Mouse (Mus musculus) c-Kit-positive CD71-positive TER-119-negative erythroid progenitor cells, embryonic 14.5 days (primary cell): ENCODE results near the gene Vmn1r225.
"Not testable (repeated sequence)": the region's sequence is repeated elsewhere in the genome, so short reads cannot be mapped to it uniquely, and the experiment has no call there.

ENCODE experiments used
- DNase-seq: peaks from one replicate; pipeline ENCODE4 v3.0.0-alpha.2; 2013; ENCODE audit warnings: low read depth

Vmn1r225 gene

DNA sequence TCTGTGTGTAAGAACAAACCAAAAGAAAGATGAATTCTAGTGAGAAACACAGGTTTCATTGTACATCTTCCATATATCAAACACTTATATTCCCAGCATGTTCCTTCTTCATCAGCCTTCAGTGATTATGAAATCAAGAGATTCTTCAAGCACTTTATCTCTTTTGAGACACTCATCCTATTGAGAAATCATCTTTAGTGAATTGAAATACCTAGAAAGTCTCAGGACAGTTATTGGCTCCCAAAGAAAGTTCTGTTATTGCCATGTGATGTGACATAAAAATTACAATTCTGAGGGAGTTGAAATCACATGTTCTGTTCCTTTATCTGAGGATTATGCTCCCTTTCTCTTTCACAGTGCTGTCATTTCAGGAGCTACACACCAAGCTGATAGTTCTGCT is at the start of gene Vmn1r225:
Vmn1r225 (plus strand) TSS at position 301 of the 400 bp plus-strand sequence.
- no peak for DNase-seq

DNA sequence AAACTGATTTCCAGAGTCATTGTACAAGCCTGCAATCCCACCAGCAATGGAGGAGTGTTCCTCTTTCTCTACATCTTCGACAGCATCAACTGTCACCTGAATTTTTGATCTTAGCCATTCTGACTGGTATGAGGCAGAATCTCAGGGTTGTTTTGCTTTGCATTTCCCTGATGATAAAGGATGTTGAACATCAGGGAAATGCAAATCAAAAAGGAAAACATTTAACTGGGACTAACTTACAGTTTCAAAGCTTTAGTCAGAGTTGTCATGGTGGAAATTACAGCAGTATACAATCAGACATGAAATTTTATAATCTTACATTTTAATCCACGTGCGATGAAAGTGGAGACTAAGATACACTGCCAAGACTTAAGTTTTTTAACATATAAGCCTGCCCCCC is 24.6 kb upstream of the Vmn1r225 start:
- no peak for DNase-seq

DNA sequence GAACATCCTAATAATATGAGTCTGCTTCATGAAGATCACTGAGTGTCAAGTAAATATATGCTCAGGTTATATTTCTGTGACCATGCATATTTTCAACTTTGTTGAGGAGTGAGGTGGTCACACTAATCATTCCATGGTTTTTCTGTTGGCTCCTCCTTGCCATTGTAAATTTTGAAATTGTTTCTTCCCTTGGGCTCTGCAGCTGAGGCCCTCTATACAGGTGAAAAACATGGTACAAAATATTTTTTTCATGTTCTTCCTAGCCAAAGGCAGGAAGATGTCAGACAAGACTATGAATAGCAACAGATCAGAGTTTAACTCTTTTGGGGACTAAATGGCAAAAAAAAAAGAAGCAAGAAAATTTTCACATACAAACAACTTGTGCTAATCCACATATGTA is 16.7 kb upstream of the Vmn1r225 start, which contains the start of gene Vmn2r108:
Vmn2r108 (minus strand) TSS at position 101 of the 400 bp plus-strand sequence.
- DNase-seq = no peak

DNA sequence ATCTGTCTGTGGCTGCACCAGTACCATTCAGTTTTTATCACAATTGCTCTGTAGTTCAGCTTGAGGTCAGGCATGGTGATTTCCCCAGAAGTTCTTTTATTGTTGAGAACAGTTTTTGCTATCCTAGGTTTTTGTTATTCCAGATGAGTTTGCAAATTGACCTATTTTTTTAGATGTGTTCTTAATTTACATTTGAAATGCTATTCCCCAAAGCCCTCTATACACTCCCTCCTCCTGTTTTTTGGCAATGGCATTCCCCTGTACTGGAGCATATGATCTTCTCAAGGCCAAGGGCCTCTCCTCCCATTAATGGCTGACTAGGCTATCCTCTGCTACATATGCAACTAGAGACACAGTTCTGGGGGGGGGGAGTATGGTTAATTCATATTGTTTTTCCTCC is 10.3 kb downstream of the Vmn1r225 start:
- DNase-seq = not testable (repeated sequence)
